ENCODE assay signal across 7 mouse cellular contexts in genomic region chr19:37265333-37266103, GRCm38 (mm10). TPM values are rescaled to one million over a fixed set of nuclear protein-coding genes. Genes with fewer than 3 reads are reported as not detected.
A peak's percentile ranks its signal among the peaks of the same experiment; 100 is the strongest.
DNase-seq lines count a peak whose midpoint lies in the region; ATAC-seq lines count a peak whose summit lies in the region.

No protein-coding gene starts in this region.

- DNase-seq in adrenal gland, adult 2 months, result peak; percentile 87
- peak; percentile 90 for DNase-seq in embryo, embryonic 10 days (ENCODE audit: low spot score)
- DNase-seq in gastrocnemius, postnatal 36 days, result peak; percentile 82
- peak; percentile 86 for DNase-seq in kidney, adult 18-20 months
- peak; percentile 81 for DNase-seq in limb, embryonic 10.5 days (ENCODE audit: low spot score)
- DNase-seq in spleen, adult 18-20 months, result peak; percentile 55 to 84

- 38% methylated on average over 10 of the region's 10 CpGs for whole genome bisulfite sequencing in limb, embryonic 10.5 days
- 34% methylated on average over 10 of the region's 10 CpGs for WGBS in midbrain, embryonic 16.5 days

- no peak overlapping the region for H3K4me3 ChIP-seq in limb, embryonic 10.5 days
- H3K4me3 ChIP-seq in midbrain, embryonic 16.5 days (ENCODE audit: low read depth, low read length), result no peak overlapping the region

- H3K36me3 ChIP-seq in limb, embryonic 10.5 days, result peaks cover 9% of the 10 kb centered on the region
- peaks cover 7% of the 10 kb centered on the region for H3K36me3 ChIP-seq in midbrain, embryonic 16.5 days (ENCODE audit: control insufficient read depth, insufficient read depth, low read length)

- intact Hi-C loops in gastrocnemius, postnatal 36 days (cut with DNase I), result loop anchor here (1.0 kb wide), 1 partner anchor 215 kb away; no protein-coding TSS in a partner anchor

- ATAC-seq in midbrain, embryonic 16.5 days, result peak; percentile 91

- no peaks in the 10 kb centered on the region for H3K4me1 ChIP-seq in limb, embryonic 10.5 days
- H3K4me1 ChIP-seq in midbrain, embryonic 16.5 days (ENCODE audit: control insufficient read depth, insufficient read depth, low read length), result peaks cover 7% of the 10 kb centered on the region; the same call in 1 of the 2 replicates

- no peak overlapping the region for H3K9ac ChIP-seq in midbrain, embryonic 16.5 days (ENCODE audit: low read depth, low read length)

- no peaks in the 10 kb centered on the region for H3K27me3 ChIP-seq in limb, embryonic 10.5 days (ENCODE audit: low read depth, poor library complexity, severe bottlenecking)
- H3K27me3 ChIP-seq in midbrain, embryonic 16.5 days (ENCODE audit: control insufficient read depth, insufficient read depth, low read depth, low read length), result no peaks in the 10 kb centered on the region

- H3K27ac ChIP-seq in limb, embryonic 10.5 days, result no peak overlapping the region
- H3K27ac ChIP-seq in midbrain, embryonic 16.5 days (ENCODE audit: low read length), result no peak overlapping the region

- no peaks in the 10 kb centered on the region for H3K9me3 ChIP-seq in limb, embryonic 10.5 days (replicated peaks)
- H3K9me3 ChIP-seq in midbrain, embryonic 16.5 days (replicated peaks; ENCODE audit: control insufficient read depth, low read length, poor library complexity, severe bottlenecking), result no peaks in the 10 kb centered on the region

- peak overlapping the region; percentile 30; the same call in 1 of the 2 replicates for H3K4me2 ChIP-seq in midbrain, embryonic 16.5 days (ENCODE audit: low read length)

RNA-seq across cellular contexts. Expression of gene Cpeb3, which starts 57.1 kb away (rescaled TPM):
- total RNA-seq in adrenal gland, adult 2 months (2021), result 10 to 100 TPM; 17.0 to 17.2 TPM
- 26.4 and 31.4 TPM in 2 replicates for polyA plus RNA-seq in adrenal gland, adult 2 months (2012; rRNA removed)
- total RNA-seq in gastrocnemius, postnatal 36 days (2021), result 10 to 100 TPM; 47.6 to 50.2 TPM
- polyA plus RNA-seq in limb, embryonic 10.5 days (2016; fragmentation: Nextera tagmentation; extraction: Ambion mirVana), result 0.65 and 0.78 TPM in 2 replicates
- 11.2 and 12.9 TPM in 2 replicates for polyA plus RNA-seq in midbrain, embryonic 16.5 days (2015; fragmentation: Nextera tagmentation; extraction: Ambion mirVana)

RNA-seq across cellular contexts. Expression of gene March5, which starts 58.2 kb away (rescaled TPM):
- 100 to 1,000 TPM in 1 of 2 experiments, 10 to 100 TPM in 1; 97.0 to 117 TPM for total RNA-seq in adrenal gland, adult 2 months (2021)
- polyA plus RNA-seq in adrenal gland, adult 2 months (2012; rRNA removed), result 42.9 and 77.8 TPM in 2 replicates
- total RNA-seq in gastrocnemius, postnatal 36 days (2021), result 10 to 100 TPM; 74.6 to 75.2 TPM
- 128 and 130 TPM in 2 replicates for polyA plus RNA-seq in limb, embryonic 10.5 days (2016; fragmentation: Nextera tagmentation; extraction: Ambion mirVana)
- polyA plus RNA-seq in midbrain, embryonic 16.5 days (2015; fragmentation: Nextera tagmentation; extraction: Ambion mirVana), result 89.2 and 96.1 TPM in 2 replicates
